Mouse (Mus musculus) embryonic stem cell, embryonic (primary cell): ENCODE measurements at regions not wholly inside any gene's neighbourhood (a gene's known extent, or its start where the extent isn't known, plus 50 kb on each side); places are given as distances from the start of the nearest gene placed in this dataset.

ENCODE experiments used
- CTCF ChIA-PET, 4 experiments: fragments of 300-600 bp in 2 of 4; fragments of 350-600 bp in 2 of 4; sonication (Branson Sonifier 250); formaldehyde crosslinking; loops; one replicate each; lab custom pipeline; 2022; ENCODE audit warnings: inconsistent platforms in 2 of 4; lab: Charles Lee
- POLR2A ChIA-PET, 4 experiments: fragments of 300-600 bp in 2 of 4; fragments of 350-600 bp in 2 of 4; sonication (Branson Sonifier 250); formaldehyde crosslinking; loops; one replicate each; lab custom pipeline; 2022; ENCODE audit warnings: antibody characterized with exemption in 4 of 4, inconsistent platforms in 1 of 4; lab: Charles Lee

- CTCF ChIA-PET = interaction anchor here in 1 of 4 experiments (1.0 kb wide), 1 partner anchor 76 kb away, joined by 3 read pairs; no protein-coding TSS in a partner anchor
- POLR2A ChIA-PET = interaction anchor here in 1 of 4 experiments (0.7 to 1.1 kb wide), 4 partner anchors 12 to 404 kb away, joined by 3 to 6 read pairs (median 3); no protein-coding TSS in a partner anchor
Measured at GRCm38 (mm10) chr5:64582031-64582430, 221.2 kb upstream of the Klf3 start.

- CTCF ChIA-PET = no interaction called here
- POLR2A ChIA-PET = no interaction called here
Measured at GRCm38 (mm10) chr5:64584308-64584707, 218.9 kb upstream of the Klf3 start.

GRCm38 (mm10) chr5:64585076-64585786 lies 218.0 kb upstream of the Klf3 start:
- POLR2A ChIA-PET = interaction anchor here in 1 of 4 experiments (0.6 to 0.8 kb wide), 2 partner anchors 13 to 168 kb away, joined by 3 read pairs; no protein-coding TSS in a partner anchor
- CTCF ChIA-PET = interaction anchor here in 1 of 4 experiments (0.5 kb wide), 1 partner anchor 298 kb away, joined by 4 read pairs; no protein-coding TSS in a partner anchor

GRCm38 (mm10) chr5:64586316-64586715 lies 216.9 kb upstream of the Klf3 start:
- ChIA-PET CTCF (no interaction called here), POLR2A (no interaction called here)

GRCm38 (mm10) chr5:64586933-64587332 lies 216.3 kb upstream of the Klf3 start:
- ChIA-PET CTCF (no interaction called here), POLR2A (no interaction called here)

- ChIA-PET CTCF (interaction anchor here in 1 of 4 experiments (1.4 kb wide), 1 partner anchor 225 kb away, joined by 4 read pairs; no protein-coding TSS in a partner anchor), POLR2A (interaction anchor here in 1 of 4 experiments (0.6 to 0.7 kb wide), 2 partner anchors 9 to 14 kb away, joined by 3 to 8 read pairs; no protein-coding TSS in a partner anchor)
Measured at GRCm38 (mm10) chr5:64587895-64588738, 215.1 kb upstream of the Klf3 start.

- ChIA-PET POLR2A (interaction anchor here in 1 of 4 experiments (1.4 kb wide), 1 partner anchor 22 kb away, joined by 3 read pairs; no protein-coding TSS in a partner anchor), CTCF (interaction anchor here in 1 of 4 experiments (1.4 kb wide), 1 partner anchor 224 kb away, joined by 4 read pairs; no protein-coding TSS in a partner anchor)
Measured at GRCm38 (mm10) chr5:64588768-64589167, 214.4 kb upstream of the Klf3 start.

GRCm38 (mm10) chr5:64590036-64590435 lies 213.2 kb upstream of the Klf3 start:
- ChIA-PET CTCF (no interaction called here), POLR2A (interaction anchor here in 1 of 4 experiments (0.9 to 1.4 kb wide), 2 partner anchors 21 to 34 kb away, joined by 3 read pairs; no protein-coding TSS in a partner anchor)

GRCm38 (mm10) chr5:64590747-64591146 lies 212.4 kb upstream of the Klf3 start:
- CTCF ChIA-PET = no interaction called here
- POLR2A ChIA-PET = interaction anchor here in 1 of 4 experiments (0.9 kb wide), 1 partner anchor 33 kb away, joined by 3 read pairs; no protein-coding TSS in a partner anchor

- ChIA-PET POLR2A (interaction anchor here in 1 of 4 experiments (0.6 to 1.2 kb wide), 4 partner anchors 9 to 371 kb away, joined by 3 to 6 read pairs (median 3); no protein-coding TSS in a partner anchor), CTCF (no interaction called here)
Measured at GRCm38 (mm10) chr5:64591792-64592191, 211.4 kb upstream of the Klf3 start.

GRCm38 (mm10) chr5:64595220-64595619 lies 208.0 kb upstream of the Klf3 start:
- ChIA-PET POLR2A (interaction anchor here in 1 of 4 experiments (1.0 to 1.5 kb wide), 2 partner anchors 12 to 13 kb away, joined by 3 read pairs; no protein-coding TSS in a partner anchor), CTCF (no interaction called here)

GRCm38 (mm10) chr5:64595751-64596344 lies 207.3 kb upstream of the Klf3 start:
- ChIA-PET CTCF (no interaction called here), POLR2A (interaction anchor here in 3 of 4 experiments (0.5 to 1.5 kb wide), 4 partner anchors 11 to 258 kb away, joined by 3 read pairs; no protein-coding TSS in a partner anchor)

GRCm38 (mm10) chr5:64597021-64597420 lies 206.2 kb upstream of the Klf3 start:
- ChIA-PET CTCF (no interaction called here), POLR2A (interaction anchor here in 2 of 4 experiments (0.7 to 1.6 kb wide), 5 partner anchors 10 to 215 kb away, joined by 3 to 5 read pairs (median 3); no protein-coding TSS in a partner anchor)

GRCm38 (mm10) chr5:64597451-64597850 lies 205.7 kb upstream of the Klf3 start:
- ChIA-PET CTCF (no interaction called here), POLR2A (interaction anchor here in 2 of 4 experiments (1.2 to 1.6 kb wide), 3 partner anchors 14 to 279 kb away, joined by 3 to 4 read pairs (median 3); no protein-coding TSS in a partner anchor)

GRCm38 (mm10) chr5:64598606-64599005 lies 204.6 kb upstream of the Klf3 start:
- POLR2A ChIA-PET = interaction anchor here in 2 of 4 experiments (0.7 to 2.1 kb wide), 5 partner anchors 12 to 278 kb away, joined by 3 to 9 read pairs (median 5); no protein-coding TSS in a partner anchor
- CTCF ChIA-PET = interaction anchor here in 1 of 4 experiments (0.6 kb wide), 1 partner anchor 268 kb away, joined by 4 read pairs; no protein-coding TSS in a partner anchor

GRCm38 (mm10) chr5:64599015-64599414 lies 204.2 kb upstream of the Klf3 start:
- ChIA-PET POLR2A (interaction anchor here in 3 of 4 experiments (0.6 to 3.5 kb wide), 13 partner anchors 11 to 392 kb away, joined by 3 to 20 read pairs (median 4); no protein-coding TSS in a partner anchor), CTCF (interaction anchor here in 3 of 4 experiments (0.5 to 0.8 kb wide), 4 partner anchors 213 to 643 kb away, joined by 3 to 4 read pairs (median 4); no protein-coding TSS in a partner anchor)

- ChIA-PET CTCF (interaction anchor here in 2 of 4 experiments (0.6 to 0.8 kb wide), 3 partner anchors 69 to 310 kb away, joined by 3 to 7 read pairs (median 3); no protein-coding TSS in a partner anchor), POLR2A (interaction anchor here in 3 of 4 experiments (0.5 to 3.5 kb wide), 26 partner anchors 10 to 527 kb away, joined by 3 to 20 read pairs (median 4); no protein-coding TSS in a partner anchor)
Measured at GRCm38 (mm10) chr5:64599865-64600288, 203.3 kb upstream of the Klf3 start.
